Mouse (Mus musculus) ES-E14 (cell line): ENCODE measurements at regions not wholly inside any gene's neighbourhood (a gene's known extent, or its start where the extent isn't known, plus 50 kb on each side); places are given as distances from the start of the nearest gene placed in this dataset.

Source experiments
- HCFC1 ChIP-seq: IDR thresholded peaks from 2 replicates; pipeline ENCODE4 v1.6.1; 2012; ENCODE audit warnings: low read length, inconsistent platforms, borderline replicate concordance; ENCODE audit not compliant: insufficient read depth
- MAFK ChIP-seq: IDR thresholded peaks from 2 replicates; pipeline ENCODE4 v1.6.1; 2014; ENCODE audit warnings: mild to moderate bottlenecking, low read depth, low read length, inconsistent platforms; ENCODE audit not compliant: insufficient read depth
- ZNF384 ChIP-seq: IDR thresholded peaks from 2 replicates; pipeline ENCODE4 v1.6.1; 2012; ENCODE audit warnings: low read depth, low read length, inconsistent platforms

- no peak for TF ChIP-seq MAFK
- TF ChIP-seq ZNF384, result no peak
- TF ChIP-seq HCFC1, result no peak
Measured at GRCm38 (mm10) chr8:8794711-8795110, 104.4 kb upstream of the Arglu1 start.
